Comparison of ENCODE assay signal across 12 mouse cellular contexts in genomic region chr1:59157846-59158245, GRCm38 (mm10).
"Had no signal": no experiment of that assay in that cellular context is flagged by ENCODE, and none has a peak within 500 bp of the region (broad histone marks: within the 10 kb centered on the region; RNA-seq: fewer than 3 reads in every experiment).

No protein-coding gene starts in this region.

- H3K9me3 ChIP-seq: intestine, embryonic 15.5 days; limb, embryonic 13.5 days; midbrain, embryonic 10.5 days; neural tube, embryonic 12.5 days had no signal

- H3K27me3 ChIP-seq: intestine, embryonic 15.5 days; limb, embryonic 13.5 days; neural tube, embryonic 12.5 days had no signal

- DNase-seq: left cerebral cortex, postnatal 4 days; lung, embryonic 14.5 days; lung, postnatal 10 days; lung, postnatal 4 days; midbrain, embryonic 14.5 days; right cerebral cortex, postnatal 4 days; thymus, postnatal 36 days had no signal

- ATAC-seq: intestine, embryonic 15.5 days had no signal

- H3K36me3 ChIP-seq: intestine, embryonic 15.5 days; midbrain, embryonic 10.5 days had no signal

- H3K27ac ChIP-seq: intestine, embryonic 15.5 days; limb, embryonic 13.5 days; midbrain, embryonic 10.5 days; neural tube, embryonic 12.5 days had no signal

- H3K9ac ChIP-seq: intestine, embryonic 15.5 days; limb, embryonic 13.5 days; lung, embryonic 14.5 days; neural tube, embryonic 12.5 days had no signal

- H3K4me3 ChIP-seq: intestine, embryonic 15.5 days; limb, embryonic 13.5 days; midbrain, embryonic 10.5 days; neural tube, embryonic 12.5 days had no signal

- H3K4me2 ChIP-seq: intestine, embryonic 15.5 days; limb, embryonic 13.5 days; liver, embryonic 11.5 days; lung, embryonic 14.5 days; neural tube, embryonic 12.5 days had no signal

- H3K4me1 ChIP-seq: intestine, embryonic 15.5 days; neural tube, embryonic 12.5 days had no signal
